Mouse (Mus musculus) kidney, embryonic 15.5 days (tissue): ENCODE data around the gene Crb2. TPM values are rescaled to one million over a fixed set of nuclear protein-coding genes. Genes with fewer than 3 reads are reported as not detected.

Experiments used
- ATAC-seq: fragments of 200-750 bp; cut with Nextera tagmentation; replicated peaks from 2 replicates; pipeline ENCODE4 v1.8.0; 2017; ENCODE audit warnings: moderate TSS enrichment; ENCODE audit not compliant: low FRiP score
- H3K27ac ChIP-seq: fragments of 300-500 bp; sonication (generic); 2 replicates; pipeline ENCODE4 v1.5.1; 2015; ENCODE audit warnings: mild to moderate bottlenecking, inconsistent platforms
- H3K27me3 ChIP-seq: fragments of 300-500 bp; sonication (generic); 2 replicates; pipeline ENCODE4 v1.6.1; 2015; ENCODE audit warnings: inconsistent platforms
- H3K36me3 ChIP-seq: fragments of 300-500 bp; sonication (generic); 2 replicates; pipeline ENCODE4 v1.6.1; 2015; ENCODE audit warnings: inconsistent platforms
- H3K4me1 ChIP-seq: fragments of 300-500 bp; sonication (generic); 2 replicates; pipeline ENCODE4 v1.6.1; 2015; ENCODE audit warnings: inconsistent platforms
- H3K4me2 ChIP-seq: fragments of 300-500 bp; sonication (generic); 2 replicates; pipeline ENCODE4 v1.6.1; 2015; ENCODE audit warnings: moderate library complexity, mild to moderate bottlenecking, inconsistent platforms
- H3K4me3 ChIP-seq: fragments of 300-500 bp; sonication (generic); replicated peaks from 2 replicates; pipeline ENCODE4 v1.5.1; 2015; ENCODE audit warnings: mild to moderate bottlenecking, inconsistent platforms
- H3K9ac ChIP-seq: fragments of 300-500 bp; sonication (generic); 2 replicates; pipeline ENCODE4 v1.6.1; 2015; ENCODE audit warnings: mild to moderate bottlenecking, inconsistent platforms
- H3K9me3 ChIP-seq: fragments of 300-500 bp; sonication (generic); replicated peaks from 2 replicates; pipeline ENCODE4 v1.6.1; 2016; ENCODE audit warnings: inconsistent platforms
- WGBS: fragments of 180-500 bp; shearing (Covaris S2); methylation state at CpG from one replicate; pipeline ENCODE4 v1.1.7; 2015; ENCODE audit warnings: mixed read lengths; 5-methylcytosine and 5-hydroxymethylcytosine counted together
- polyA plus RNA-seq: library from polyadenylated mRNA; unstranded; fragments of >200 nt; fragmentation: Nextera tagmentation; extraction: Ambion mirVana; gene quantifications from 2 replicates; pipeline ENCODE4 v1.2.1, GENCODE M21; 2015

Crb2 gene
- polyA plus RNA-seq, 1 experiment from 2014 or later = 4.1 TPM

DNA sequence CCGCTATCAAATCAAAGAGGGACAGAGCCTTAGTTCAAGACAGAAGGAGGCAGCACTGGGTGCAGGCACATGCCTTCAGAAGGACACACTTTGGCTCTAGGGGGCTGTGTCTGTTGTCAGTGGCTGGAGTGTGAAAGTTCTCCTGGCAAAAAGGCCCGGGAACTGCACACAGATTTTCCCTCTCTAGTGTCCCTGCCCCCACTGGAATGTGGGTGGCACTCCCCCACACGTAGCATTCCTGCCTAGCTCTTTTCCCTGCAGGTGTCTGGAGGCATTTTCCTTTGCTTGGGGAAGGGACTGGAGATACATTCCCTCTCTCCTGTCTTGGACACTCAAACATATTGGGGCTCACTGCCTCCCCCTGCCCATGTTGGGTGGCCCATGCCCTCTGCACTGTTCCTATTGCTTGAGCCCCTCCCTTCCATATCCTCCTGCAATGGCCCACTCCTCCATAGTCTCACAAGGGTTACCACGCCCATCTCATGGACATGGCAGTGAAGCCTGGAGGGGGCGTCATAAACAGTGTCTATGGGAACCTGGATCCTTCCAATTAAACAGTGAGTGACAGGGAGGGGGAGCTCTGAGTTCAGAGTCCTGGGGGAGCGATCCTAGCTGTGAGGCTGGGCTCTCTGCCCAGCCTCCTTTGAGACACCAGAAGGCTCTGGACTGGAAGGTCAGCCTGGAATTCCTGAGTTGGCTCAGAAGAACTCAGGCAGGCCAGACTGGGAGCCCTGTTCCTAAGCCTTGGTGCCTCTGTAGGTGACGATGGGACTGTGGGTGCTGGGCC lies 12.3 kb downstream of the Crb2 start:
- 51% methylated on average over 7 of the region's 7 CpGs for WGBS

DNA sequence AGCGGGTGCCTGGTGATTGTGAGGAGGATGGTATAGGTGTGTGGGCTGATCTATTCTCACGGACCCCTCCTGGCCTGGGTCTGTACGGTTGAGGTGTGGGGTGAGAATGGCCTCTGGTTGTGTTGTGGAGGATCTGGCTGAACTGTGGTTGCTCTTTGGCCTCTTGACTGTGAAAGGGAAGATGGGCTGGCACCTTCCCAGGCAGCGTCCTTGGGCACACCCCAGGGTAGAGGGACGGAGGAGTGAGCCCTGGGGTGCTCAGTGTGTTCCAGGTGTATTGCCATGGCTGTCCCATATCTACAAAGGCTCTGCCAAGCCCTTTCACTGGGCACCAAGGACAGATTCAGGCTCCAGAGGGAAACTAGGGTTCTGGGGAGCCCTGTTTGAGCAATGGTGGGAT lies 13.0 kb downstream of the Crb2 start:
- 77% methylated on average over 5 of the region's 5 CpGs for WGBS
- Histone ChIP-seq H3K36me3 (no peaks in the 10 kb centered on the region), H3K27ac (peak overlapping the region; percentile 54; the same call in 1 of the 2 replicates), H3K4me3 (no peak overlapping the region), H3K27me3 (peaks cover 42% of the 10 kb centered on the region), H3K4me1 (peaks cover 41% of the 10 kb centered on the region), H3K9me3 (no peaks in the 10 kb centered on the region), H3K9ac (no peak overlapping the region), H3K4me2 (no peak overlapping the region)
- no peak for ATAC-seq

More for the DNA sequence above, 12.3 kb downstream of the Crb2 start:
- H3K27ac ChIP-seq = peak overlapping the region; percentile 54; the same call in 1 of the 2 replicates
- H3K36me3 ChIP-seq = no peaks in the 10 kb centered on the region
- no peaks in the 10 kb centered on the region for H3K9me3 ChIP-seq
- H3K27me3 ChIP-seq = peaks cover 37% of the 10 kb centered on the region
- H3K4me2 ChIP-seq = no peak overlapping the region
- peaks cover 44% of the 10 kb centered on the region for H3K4me1 ChIP-seq
- no peak overlapping the region for H3K9ac ChIP-seq
- ATAC-seq = peak; percentile 7; the same call in 1 of the 2 replicates
- H3K4me3 ChIP-seq = no peak overlapping the region

DNA sequence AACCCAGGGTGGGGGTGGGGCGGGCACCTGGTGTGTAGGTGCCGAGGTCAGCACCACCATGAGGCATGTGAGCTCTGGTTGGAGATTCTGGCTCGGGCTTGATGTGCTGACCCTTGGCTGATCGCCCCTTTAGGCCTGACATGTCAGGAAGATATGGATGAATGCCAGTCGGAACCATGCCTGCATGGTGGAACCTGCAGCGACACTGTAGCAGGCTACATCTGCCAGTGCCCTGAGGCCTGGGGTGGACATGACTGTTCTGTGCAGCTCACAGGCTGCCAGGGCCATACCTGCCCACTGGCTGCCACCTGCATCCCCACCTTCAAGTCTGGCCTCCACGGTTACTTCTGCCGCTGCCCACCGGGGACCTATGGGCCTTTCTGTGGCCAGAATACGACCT lies 13.9 kb downstream of the Crb2 start:
- Histone ChIP-seq H3K4me1 (peaks cover 37% of the 10 kb centered on the region), H3K4me2 (no peak overlapping the region)
- 88% methylated on average over 10 of the region's 10 CpGs for WGBS

DNA sequence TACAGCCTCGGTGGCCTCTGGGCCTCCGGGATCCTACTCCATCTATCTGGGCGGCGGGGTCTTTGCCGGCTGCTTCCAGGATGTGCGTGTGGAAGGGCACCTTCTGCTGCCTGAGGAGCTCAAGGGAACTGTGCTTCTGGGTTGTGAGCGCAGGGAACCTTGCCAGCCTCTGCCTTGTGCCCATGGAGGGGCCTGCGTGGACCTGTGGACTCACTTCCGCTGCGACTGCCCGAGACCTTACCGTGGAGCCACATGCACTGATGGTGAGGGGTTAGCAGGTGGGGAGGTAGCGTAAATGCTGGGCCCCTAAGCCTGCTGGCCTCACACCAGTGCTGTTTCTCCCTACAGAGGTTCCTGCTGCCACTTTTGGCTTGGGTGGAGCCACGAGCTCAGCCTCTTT lies 14.7 kb downstream of the Crb2 start:
- no peak overlapping the region for H3K4me3 ChIP-seq
- WGBS = 91% methylated on average over 14 of the region's 14 CpGs
- no peak overlapping the region for H3K9ac ChIP-seq
- no peak for ATAC-seq
- H3K36me3 ChIP-seq = no peaks in the 10 kb centered on the region
- no peak overlapping the region for H3K4me2 ChIP-seq
- H3K27me3 ChIP-seq = peaks cover 44% of the 10 kb centered on the region
- H3K27ac ChIP-seq = no peak overlapping the region
- peaks cover 41% of the 10 kb centered on the region for H3K4me1 ChIP-seq
- H3K9me3 ChIP-seq = no peaks in the 10 kb centered on the region

More for the DNA sequence above, 13.9 kb downstream of the Crb2 start:
- Histone ChIP-seq H3K27me3 (peaks cover 45% of the 10 kb centered on the region), H3K9me3 (no peaks in the 10 kb centered on the region), H3K27ac (no peak overlapping the region), H3K9ac (no peak overlapping the region), H3K36me3 (no peaks in the 10 kb centered on the region), H3K4me3 (no peak overlapping the region)
- ATAC-seq = no peak

DNA sequence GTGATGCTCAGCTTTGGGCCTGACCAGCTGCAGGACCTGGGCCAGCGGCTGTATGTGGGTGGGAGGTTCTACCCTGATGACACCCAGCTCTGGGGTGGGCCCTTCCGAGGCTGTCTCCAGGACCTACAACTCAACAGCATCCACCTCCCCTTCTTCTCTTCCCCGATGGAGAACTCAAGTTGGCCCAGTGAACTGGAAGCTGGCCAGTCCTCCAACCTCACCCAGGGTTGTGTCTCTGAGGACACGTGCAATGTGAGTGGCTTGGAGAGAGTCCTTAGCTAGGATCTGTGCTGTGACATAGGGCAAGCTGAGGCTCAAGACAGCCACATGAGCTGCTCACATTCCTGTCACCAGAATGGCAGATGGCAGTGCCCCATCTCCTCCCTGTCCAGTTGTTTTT lies 15.3 kb downstream of the Crb2 start:
- no peak overlapping the region for H3K4me3 ChIP-seq
- no peak for ATAC-seq
- peaks cover 38% of the 10 kb centered on the region for H3K27me3 ChIP-seq
- no peak overlapping the region for H3K9ac ChIP-seq
- 78% methylated on average over 4 of the region's 4 CpGs for WGBS
- peaks cover 45% of the 10 kb centered on the region for H3K4me1 ChIP-seq
- H3K4me2 ChIP-seq = no peak overlapping the region
- H3K9me3 ChIP-seq = no peaks in the 10 kb centered on the region
- no peaks in the 10 kb centered on the region for H3K36me3 ChIP-seq
- H3K27ac ChIP-seq = no peak overlapping the region

DNA sequence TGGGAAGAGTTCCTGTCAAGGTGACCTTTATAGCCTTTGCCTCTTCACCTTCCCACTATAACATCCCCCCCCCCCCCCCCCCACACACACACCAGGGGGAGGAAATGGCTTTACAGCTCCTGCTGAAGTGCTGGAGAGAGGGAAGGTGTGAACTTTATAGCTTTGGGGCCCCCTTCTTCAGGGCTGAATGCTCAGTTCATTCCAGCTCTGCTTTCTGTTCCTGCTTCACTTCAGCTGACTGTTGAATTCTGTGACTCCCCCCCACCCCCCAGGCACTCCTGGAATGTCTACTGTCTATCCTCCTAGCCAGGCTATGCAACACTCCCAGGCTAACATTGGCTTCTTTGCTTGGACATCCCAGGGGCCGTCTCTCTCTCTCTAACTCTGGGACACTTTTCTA lies 20.0 kb downstream of the Crb2 start:
- H3K4me2 ChIP-seq = no peak overlapping the region
- no peak overlapping the region for H3K9ac ChIP-seq
- WGBS = 12% methylated on average over 1 of the region's 1 CpGs
- peaks cover 24% of the 10 kb centered on the region for H3K4me1 ChIP-seq
- H3K27ac ChIP-seq = peak overlapping the region; percentile 65
- ATAC-seq = 0 out of 2 replicates have a peak, but pooled peaks have one; percentile 23
- no peaks in the 10 kb centered on the region for H3K9me3 ChIP-seq
- no peak overlapping the region for H3K4me3 ChIP-seq
- 0 out of 2 replicates have a peak, but pooled peaks cover 4% of the 10 kb centered on the region for H3K36me3 ChIP-seq
- H3K27me3 ChIP-seq = peaks cover 23% of the 10 kb centered on the region

DNA sequence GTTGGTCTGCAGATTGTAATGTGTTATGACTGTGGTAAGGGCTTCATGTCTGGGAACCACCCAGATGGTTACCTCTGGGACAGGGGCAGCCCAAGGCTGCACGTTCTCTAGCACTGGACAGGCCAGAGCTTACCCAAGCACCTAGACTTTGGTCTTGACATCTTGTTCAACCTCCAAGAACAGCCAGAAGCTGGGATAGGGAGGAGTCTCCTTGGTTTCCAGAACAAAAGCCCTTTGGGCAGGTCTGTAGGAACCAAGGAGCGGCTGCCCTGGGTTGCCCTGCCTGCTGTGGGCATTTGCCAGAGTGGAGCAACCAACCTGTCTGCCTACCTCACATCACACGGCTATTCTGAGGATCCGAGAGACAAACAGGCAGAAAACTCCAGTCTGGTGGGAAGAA lies 21.0 kb downstream of the Crb2 start:
- H3K9ac ChIP-seq = no peak overlapping the region
- no peak overlapping the region for H3K4me2 ChIP-seq
- no peak for ATAC-seq
- no peak overlapping the region for H3K4me3 ChIP-seq
- H3K27me3 ChIP-seq = peaks cover 21% of the 10 kb centered on the region
- peaks cover 11% of the 10 kb centered on the region; the same call in 1 of the 2 replicates for H3K36me3 ChIP-seq
- 81% methylated on average over 4 of the region's 4 CpGs for WGBS
- no peaks in the 10 kb centered on the region for H3K9me3 ChIP-seq
- no peak overlapping the region for H3K27ac ChIP-seq
- H3K4me1 ChIP-seq = peaks cover 24% of the 10 kb centered on the region

DNA sequence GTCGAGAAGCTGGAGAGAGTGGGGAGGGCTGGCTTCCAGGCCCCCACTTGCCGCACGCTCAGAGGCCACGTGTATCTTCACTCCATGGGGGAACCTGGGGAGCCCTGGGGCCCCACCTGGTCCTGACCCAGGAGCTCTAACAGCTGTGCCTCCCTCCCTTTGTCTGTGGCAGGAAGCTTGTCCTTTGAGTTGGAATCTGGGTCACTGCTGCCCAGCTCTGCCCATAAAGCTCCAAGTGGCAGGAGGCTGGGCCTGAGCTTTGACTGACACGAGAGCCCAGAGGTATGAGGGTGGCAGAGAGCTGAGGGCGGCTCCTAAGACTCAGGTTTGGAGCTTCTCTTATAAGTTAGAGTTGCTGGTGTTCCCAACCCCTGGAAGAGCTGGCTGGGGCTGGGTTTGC lies 23.1 kb downstream of the Crb2 start:
- Histone ChIP-seq H3K4me1 (peaks cover 22% of the 10 kb centered on the region), H3K9me3 (no peaks in the 10 kb centered on the region), H3K36me3 (peaks cover 11% of the 10 kb centered on the region; the same call in 1 of the 2 replicates), H3K27me3 (peaks cover 3% of the 10 kb centered on the region; the same call in 1 of the 2 replicates), H3K27ac (no peak overlapping the region), H3K4me3 (no peak overlapping the region), H3K9ac (no peak overlapping the region), H3K4me2 (no peak overlapping the region)
- WGBS = 54% methylated on average over 6 of the region's 6 CpGs
- no peak for ATAC-seq

DNA sequence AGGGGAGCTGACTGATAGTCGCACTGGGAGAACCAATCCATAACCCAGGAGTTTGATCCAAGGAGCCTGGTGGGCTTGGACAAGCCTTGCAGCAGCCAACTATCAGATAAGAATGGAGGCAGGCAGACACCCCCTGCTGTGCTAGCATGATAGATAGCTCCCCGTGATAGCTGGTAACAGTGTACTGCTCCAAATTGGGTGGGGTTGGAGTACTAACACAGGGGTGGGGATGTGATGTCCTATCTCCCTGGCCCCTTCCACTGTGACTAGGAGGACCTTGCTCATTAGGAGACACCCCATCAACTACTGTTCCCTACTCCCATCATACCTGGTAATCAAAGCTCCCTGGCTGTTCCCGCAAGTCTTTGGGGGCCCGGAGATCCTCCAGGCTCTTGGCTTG lies 25.6 kb downstream of the Crb2 start:
- ATAC-seq = no peak
- H3K36me3 ChIP-seq = peaks cover 11% of the 10 kb centered on the region; the same call in 1 of the 2 replicates
- no peak overlapping the region for H3K9ac ChIP-seq
- H3K27ac ChIP-seq = no peak overlapping the region
- peaks cover 5% of the 10 kb centered on the region for H3K4me1 ChIP-seq
- no peaks in the 10 kb centered on the region for H3K27me3 ChIP-seq
- no peak overlapping the region for H3K4me2 ChIP-seq
- no peaks in the 10 kb centered on the region for H3K9me3 ChIP-seq
- no peak overlapping the region for H3K4me3 ChIP-seq
- 81% methylated on average over 4 of the region's 4 CpGs for WGBS

DNA sequence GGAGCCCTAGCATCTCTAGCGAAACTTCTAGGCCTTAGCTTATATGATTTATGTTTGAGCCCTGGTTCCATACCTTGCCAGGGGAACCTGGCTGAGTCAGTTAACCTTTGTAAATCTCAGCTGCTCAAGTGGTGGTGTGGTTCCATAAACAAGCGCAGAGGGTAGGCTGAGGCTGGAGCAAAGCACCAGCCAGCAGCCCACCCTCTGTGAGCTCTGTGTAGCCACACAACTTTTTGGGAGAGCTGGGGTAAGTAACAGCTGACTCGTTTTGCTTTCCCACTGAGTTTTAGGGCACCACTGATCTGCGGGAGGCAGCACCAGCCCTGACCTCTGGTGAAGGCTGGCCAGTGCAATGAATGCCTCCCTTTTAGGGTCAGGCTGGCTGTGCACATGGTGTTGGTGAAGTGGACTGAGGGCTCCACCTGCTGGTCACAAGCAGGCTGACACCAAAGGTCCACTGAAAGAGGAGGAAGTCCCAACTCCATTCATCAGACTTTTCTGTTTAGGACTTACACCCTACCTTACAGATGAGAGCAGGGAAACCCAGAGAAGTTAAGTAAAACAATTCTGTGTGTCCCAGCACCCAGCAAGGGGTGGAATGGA lies 26.7 kb downstream of the Crb2 start:
- no peaks in the 10 kb centered on the region for H3K9me3 ChIP-seq
- no peak overlapping the region for H3K27ac ChIP-seq
- no peaks in the 10 kb centered on the region for H3K27me3 ChIP-seq
- 44% methylated on average over 4 of the region's 4 CpGs for WGBS
- peaks cover 11% of the 10 kb centered on the region; the same call in 1 of the 2 replicates for H3K36me3 ChIP-seq
- peaks cover 8% of the 10 kb centered on the region for H3K4me1 ChIP-seq
- ATAC-seq = peak; percentile 78
- H3K4me3 ChIP-seq = no peak overlapping the region
- H3K4me2 ChIP-seq = no peak overlapping the region
- H3K9ac ChIP-seq = no peak overlapping the region

DNA sequence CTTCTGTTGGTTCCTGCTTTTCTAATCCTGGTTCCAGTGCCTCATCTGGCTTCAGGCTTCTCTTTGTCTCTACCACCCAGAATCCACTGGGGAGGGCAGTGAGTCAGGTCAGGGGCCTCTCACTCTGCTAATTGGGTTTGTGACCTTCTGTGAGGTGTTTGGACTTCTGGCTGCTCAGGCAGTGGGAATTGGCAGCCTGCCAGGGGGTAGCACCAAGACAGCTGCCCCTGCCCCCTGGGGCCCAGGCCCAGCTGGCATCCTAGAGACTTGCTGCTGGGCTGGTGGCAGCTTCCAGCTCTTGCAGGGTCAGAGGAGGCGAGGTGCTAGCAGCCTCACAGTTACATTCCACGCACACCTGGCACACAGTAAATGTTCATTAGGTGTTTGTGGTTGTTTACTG lies 35.6 kb downstream of the Crb2 start:
- ATAC-seq = no peak
- H3K4me3 ChIP-seq = no peak overlapping the region
- no peak overlapping the region for H3K4me2 ChIP-seq
- H3K36me3 ChIP-seq = peaks cover 5% of the 10 kb centered on the region; the same call in 1 of the 2 replicates
- H3K27ac ChIP-seq = no peak overlapping the region
- 73% methylated on average over 2 of the region's 2 CpGs for WGBS
- H3K9ac ChIP-seq = no peak overlapping the region
- peaks cover 10% of the 10 kb centered on the region; the same call in 1 of the 2 replicates for H3K4me1 ChIP-seq
- H3K9me3 ChIP-seq = no peaks in the 10 kb centered on the region
- H3K27me3 ChIP-seq = no peaks in the 10 kb centered on the region

DNA sequence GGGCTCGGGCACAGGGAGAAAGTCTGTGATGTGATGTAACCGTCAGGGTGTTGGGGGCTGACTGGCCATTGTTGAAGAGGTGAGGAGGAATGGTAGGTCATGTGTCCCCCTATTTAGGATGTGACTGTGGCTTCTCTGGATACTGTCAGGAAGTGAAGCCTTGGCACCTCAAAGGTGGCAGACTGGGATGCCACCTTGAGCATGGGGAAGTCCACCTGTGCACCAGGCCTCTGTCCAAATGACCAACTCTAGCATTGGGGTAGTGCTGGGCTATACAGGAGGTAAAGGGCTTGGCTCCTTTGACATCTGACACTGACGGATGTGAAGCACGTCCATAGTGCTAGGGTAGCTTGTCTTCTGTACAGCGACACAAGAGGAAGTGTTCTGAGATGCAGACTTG lies 36.4 kb downstream of the Crb2 start:
- 88% methylated on average over 5 of the region's 5 CpGs for WGBS
- no peak for ATAC-seq
- Histone ChIP-seq H3K4me3 (no peak overlapping the region), H3K27ac (no peak overlapping the region), H3K27me3 (no peaks in the 10 kb centered on the region), H3K36me3 (peaks cover 5% of the 10 kb centered on the region; the same call in 1 of the 2 replicates), H3K4me1 (peaks cover 9% of the 10 kb centered on the region; the same call in 1 of the 2 replicates), H3K4me2 (no peak overlapping the region), H3K9me3 (no peaks in the 10 kb centered on the region), H3K9ac (no peak overlapping the region)
